Mouse (Mus musculus) cerebellum, adult 2 months (tissue): ENCODE data around the gene Pecr. TPM values are rescaled to one million over a fixed set of nuclear protein-coding genes. Genes with fewer than 3 reads are reported as not detected.
"Not testable (repeated sequence)": the region's sequence is repeated elsewhere in the genome, so short reads cannot be mapped to it uniquely, and the experiment has no call there.

Experiments used
- DNase-seq, 2 experiments: peaks; one replicate each; pipeline ENCODE4 v3.0.0; 2021
- H3K27ac ChIP-seq: fragments of 200-500 bp; 2 replicates; pipeline ENCODE4 v1.5.1; 2012; ENCODE audit warnings: low read length, control low read depth, inconsistent platforms; ENCODE audit not compliant: insufficient read depth
- H3K27me3 ChIP-seq: fragments of 200-500 bp; 2 replicates; pipeline ENCODE4 v1.6.1; 2012; ENCODE audit warnings: inconsistent platforms, mild to moderate bottlenecking, low read length, moderate library complexity; ENCODE audit not compliant: control insufficient read depth, insufficient read depth
- H3K4me1 ChIP-seq: fragments of 200-500 bp; 2 replicates; pipeline ENCODE4 v1.6.1; 2011; ENCODE audit warnings: low read length; ENCODE audit not compliant: control insufficient read depth, insufficient read depth
- H3K4me3 ChIP-seq: fragments of 200-500 bp; replicated peaks from 2 replicates; pipeline ENCODE3; 2011; ENCODE audit warnings: mild to moderate bottlenecking, low read depth, low read length, control low read depth; ENCODE audit not compliant: insufficient read depth
- CTCF ChIP-seq: fragments of 200-500 bp; IDR thresholded peaks from 2 replicates; pipeline ENCODE4 v1.5.1; 2011; ENCODE audit warnings: low read depth, mild to moderate bottlenecking, control low read depth, low read length, moderate library complexity, borderline replicate concordance; ENCODE audit not compliant: insufficient read depth
- POLR2A ChIP-seq: fragments of 200-500 bp; IDR thresholded peaks from 2 replicates; pipeline ENCODE4 v1.6.1; 2011; ENCODE audit warnings: low read length, control low read depth, borderline replicate concordance; ENCODE audit not compliant: insufficient read depth
- WGBS: fragments of 180-500 bp; shearing (Covaris S2); methylation state at CpG from one replicate; pipeline ENCODE4 v1.1.7; 2018; 5-methylcytosine and 5-hydroxymethylcytosine counted together
- polyA plus RNA-seq: library from polyadenylated mRNA; depleted of rRNA; stranded (reverse); fragments of >200 nt; gene quantifications from 2 replicates; pipeline ENCODE4 v1.2.3, GENCODE M21; 2012

The Pecr gene
- polyA plus RNA-seq, 1 experiment: 6.8 TPM

DNA sequence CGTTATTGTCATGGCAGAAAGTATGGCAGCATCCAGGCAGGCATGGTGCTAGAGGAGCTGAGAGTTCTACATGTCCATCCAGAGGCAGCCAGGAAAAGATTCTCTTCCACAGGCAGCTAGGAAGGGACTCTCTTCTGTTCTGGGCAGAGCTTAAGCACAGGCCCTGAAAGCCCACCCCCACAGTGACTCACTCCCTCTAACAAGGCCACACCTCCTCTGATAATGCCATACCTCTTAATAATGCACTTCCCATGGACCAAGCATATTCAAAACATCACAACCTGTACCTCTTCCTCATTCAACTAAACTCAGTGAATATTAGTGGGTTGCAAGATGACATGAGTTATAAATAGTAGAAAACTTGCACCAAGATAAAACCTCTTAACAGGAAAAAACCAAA lies 32.3 kb downstream of the Pecr start:
- H3K27ac ChIP-seq: no peak overlapping the region
- no peak overlapping the region for H3K4me3 ChIP-seq
- H3K27me3 ChIP-seq: no peaks in the 10 kb centered on the region
- H3K4me1 ChIP-seq: peaks cover 11% of the 10 kb centered on the region
- WGBS: 86% methylated on average over 1 of the region's 1 CpGs
- TF ChIP-seq POLR2A (no peak), CTCF (no peak)
- no peak for DNase-seq

DNA sequence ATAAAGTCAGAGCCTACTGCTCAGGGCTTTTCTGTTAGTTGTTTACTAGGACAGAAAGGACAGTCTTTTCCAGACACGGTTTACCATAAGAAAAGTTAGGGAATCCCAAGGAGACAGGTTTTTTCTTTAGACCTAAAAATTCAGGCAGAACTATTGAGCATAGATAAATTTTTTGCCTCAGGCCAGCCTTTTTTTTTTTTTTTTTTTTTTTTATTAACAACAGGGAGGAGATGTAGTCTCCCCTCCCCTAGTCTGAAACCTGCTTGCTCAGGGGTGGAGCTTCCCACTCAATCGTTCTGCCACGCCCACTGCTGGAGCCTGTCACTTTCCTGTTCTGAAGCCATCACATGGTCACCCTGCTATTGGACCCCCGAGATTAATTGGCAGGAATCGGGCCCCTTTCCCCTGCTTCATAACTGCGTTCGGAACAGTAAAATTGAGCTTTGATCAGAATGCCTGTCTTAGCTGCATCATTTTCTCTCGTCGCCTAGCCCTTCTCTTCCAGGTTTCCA lies 35.8 kb downstream of the Pecr start:
- 62% methylated on average over 9 of the region's 9 CpGs for WGBS
- H3K27me3 ChIP-seq, H3K4me3 ChIP-seq, H3K27ac ChIP-seq, H3K4me1 ChIP-seq, DNase-seq: not testable (repeated sequence)

GRCm38 (mm10) chr1:72244317-72245036 lies 39.6 kb downstream of the Pecr start:
- Histone ChIP-seq H3K27me3 (no peaks in the 10 kb centered on the region), H3K27ac (no peak overlapping the region), H3K4me3 (peak overlapping the region; percentile 48), H3K4me1 (no peaks in the 10 kb centered on the region)
- 6% methylated on average over 12 of the region's 12 CpGs for WGBS
- peak in 1 of 2 experiments; percentile 34 for DNase-seq
- TF ChIP-seq CTCF (no peak), POLR2A (peak; percentile 5; the same call in 1 of the 2 replicates)

DNA sequence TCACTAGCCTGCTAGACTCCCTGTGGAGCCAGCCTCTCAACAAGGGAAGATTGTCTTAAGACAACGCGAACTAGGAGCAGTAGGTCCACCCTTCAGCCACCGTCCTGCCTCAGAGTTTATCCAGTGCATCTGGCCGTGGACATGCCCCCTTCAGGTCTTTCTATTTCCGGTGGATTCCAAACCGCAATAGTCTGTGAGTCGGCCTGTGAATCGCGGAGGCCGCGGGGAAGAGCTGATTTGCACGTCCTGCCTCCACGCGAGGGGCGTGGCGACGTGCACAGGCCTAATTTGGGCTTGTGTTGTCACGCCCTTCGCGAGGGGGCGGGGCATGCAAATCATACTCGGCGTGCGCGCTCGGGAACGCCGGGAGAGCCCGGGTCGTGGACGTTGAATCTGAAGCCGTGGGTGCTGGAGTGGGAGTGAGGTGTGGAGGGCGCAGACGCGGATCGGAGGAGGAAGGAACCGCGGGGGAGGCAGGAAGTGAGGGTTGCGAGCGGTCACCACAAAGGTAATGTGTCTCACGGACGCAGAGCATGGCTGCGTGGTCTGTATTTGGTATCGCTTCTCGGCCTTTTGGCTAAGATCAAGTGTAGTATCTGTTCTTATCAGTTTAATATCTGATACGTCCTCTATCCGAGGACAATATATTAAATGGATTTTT lies 40.3 kb downstream of the Pecr start:
- Histone ChIP-seq H3K27me3 (no peaks in the 10 kb centered on the region), H3K4me1 (no peaks in the 10 kb centered on the region), H3K27ac (peak overlapping the region; percentile 99), H3K4me3 (peak overlapping the region; percentile 88)
- no peak for TF ChIP-seq CTCF
- peak; percentile 63 for TF ChIP-seq POLR2A
- DNase-seq: peak; percentile 97
- under 1% methylated on average over 47 of the region's 47 CpGs for WGBS

DNA sequence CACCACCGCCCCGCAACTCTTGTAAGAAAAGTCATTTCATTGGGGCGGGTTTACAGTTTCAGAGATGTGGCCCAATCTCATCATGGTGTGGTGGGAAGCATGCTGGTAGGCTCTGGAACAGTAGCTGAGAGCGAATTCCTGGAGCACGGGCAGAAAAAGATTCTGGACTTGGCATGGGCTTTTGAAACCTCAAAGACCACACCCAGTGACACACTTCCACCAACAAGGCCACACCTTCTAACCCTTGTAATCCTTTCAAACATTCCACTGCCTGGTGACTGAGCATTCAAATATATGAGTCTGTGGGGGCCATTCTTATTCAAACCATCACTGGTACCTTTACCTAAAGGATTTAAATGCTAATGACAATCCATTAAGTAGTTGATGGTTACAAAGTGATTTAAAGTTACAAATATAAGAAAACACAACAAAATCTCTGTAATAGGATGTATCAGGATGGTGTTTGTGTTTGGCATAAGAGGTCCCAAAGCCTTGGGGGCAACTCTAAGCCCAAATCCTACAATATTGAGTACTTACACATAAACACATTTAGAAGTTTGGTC lies 41.5 kb downstream of the Pecr start:
- no peak for DNase-seq
- Histone ChIP-seq H3K4me3 (no peak overlapping the region), H3K27ac (no peak overlapping the region), H3K4me1 (no peaks in the 10 kb centered on the region), H3K27me3 (no peaks in the 10 kb centered on the region)
- TF ChIP-seq POLR2A: no peak
- TF ChIP-seq CTCF: no peak
- WGBS: 90% methylated on average over 5 of the region's 5 CpGs

- H3K4me1 ChIP-seq, DNase-seq, H3K4me3 ChIP-seq, H3K27ac ChIP-seq, H3K27me3 ChIP-seq: not testable (repeated sequence)
- 92% methylated on average over 3 of the region's 3 CpGs for WGBS
Measured at GRCm38 (mm10) chr1:72239113-72239512, 45.0 kb downstream of the Pecr start.

- WGBS: 83% methylated on average over 10 of the region's 10 CpGs
- no peaks in the 10 kb centered on the region for H3K27me3 ChIP-seq
- no peak for DNase-seq
- no peak for TF ChIP-seq POLR2A
- TF ChIP-seq CTCF: no peak
- no peaks in the 10 kb centered on the region for H3K4me1 ChIP-seq
- H3K4me3 ChIP-seq: no peak overlapping the region
- H3K27ac ChIP-seq: no peak overlapping the region
Measured at GRCm38 (mm10) chr1:72238016-72238580, 46.0 kb downstream of the Pecr start.
